Mouse (Mus musculus) liver, adult 2 months (tissue): ENCODE data around the gene Sh3pxd2b.

ENCODE experiments used
- CTCF ChIP-seq: fragments of 200-500 bp; IDR thresholded peaks from 2 replicates; pipeline ENCODE4 v1.5.1; 2011; ENCODE audit warnings: low read depth, low read length, control low read depth
- POLR2A ChIP-seq: fragments of 200-500 bp; IDR thresholded peaks from 2 replicates; pipeline ENCODE4 v1.6.1; 2011; ENCODE audit warnings: low read length, control low read depth; ENCODE audit not compliant: insufficient read depth; ENCODE audit errors: extremely low read depth

GRCm38 (mm10) chr11:32349284-32349953 is 1.8 kb downstream of the Sh3pxd2b start:
- TF ChIP-seq POLR2A (no peak), CTCF (no peak)
